9 mouse cellular contexts compared by ENCODE assay signal in genomic region chr17:17449441-17449770, GRCm38 (mm10). TPM values are rescaled to one million over a fixed set of nuclear protein-coding genes. Genes with fewer than 3 reads are reported as not detected.
DNase-seq lines count a peak whose midpoint lies in the region; ATAC-seq lines count a peak whose summit lies in the region.
"Had no signal": no experiment of that assay in that cellular context is flagged by ENCODE, and none has a peak within 500 bp of the region (broad histone marks: within the 10 kb centered on the region; RNA-seq: fewer than 3 reads in every experiment).

No protein-coding gene starts in this region.

- WGBS in embryonic facial prominence, embryonic 11.5 days, result 9% methylated on average over 5 of the region's 5 CpGs
- WGBS in limb, embryonic 13.5 days, result 18% methylated on average over 5 of the region's 5 CpGs
- 9% methylated on average over 5 of the region's 5 CpGs for WGBS in neural tube, embryonic 12.5 days

- no peaks in the 10 kb centered on the region for H3K9me3 ChIP-seq in embryonic facial prominence, embryonic 11.5 days (replicated peaks; ENCODE audit: control insufficient read depth, low read length)
- H3K9me3 ChIP-seq in limb, embryonic 13.5 days, result no peaks in the 10 kb centered on the region
- no peaks in the 10 kb centered on the region for H3K9me3 ChIP-seq in neural tube, embryonic 12.5 days

- peak overlapping the region; percentile 6; the same call in 1 of the 2 replicates for H3K9ac ChIP-seq in embryonic facial prominence, embryonic 11.5 days (replicated peaks; ENCODE audit: low read length)
- H3K9ac ChIP-seq in limb, embryonic 13.5 days, result no peak overlapping the region
- no peak overlapping the region for H3K9ac ChIP-seq in neural tube, embryonic 12.5 days
- H3K9ac ChIP-seq: liver, embryonic 14.5 days had no signal

- H3K27ac ChIP-seq in embryonic facial prominence, embryonic 11.5 days (replicated peaks; ENCODE audit: low read depth, low read length), result peak overlapping the region; percentile 57
- H3K27ac ChIP-seq in limb, embryonic 13.5 days, result no peak overlapping the region
- H3K27ac ChIP-seq in neural tube, embryonic 12.5 days, result no peak overlapping the region
- H3K27ac ChIP-seq: liver, embryonic 14.5 days had no signal

- H3K4me2 ChIP-seq in embryonic facial prominence, embryonic 11.5 days (ENCODE audit: low read depth, low read length), result no peak overlapping the region
- H3K4me2 ChIP-seq in limb, embryonic 13.5 days (replicated peaks), result peak overlapping the region; percentile 63
- H3K4me2 ChIP-seq in neural tube, embryonic 12.5 days (replicated peaks), result peak overlapping the region; percentile 63

- H3K4me3 ChIP-seq in embryonic facial prominence, embryonic 11.5 days (ENCODE audit: low read depth, low read length), result no peak overlapping the region; the same call in 1 of the 2 replicates
- peak overlapping the region; percentile 38 for H3K4me3 ChIP-seq in limb, embryonic 13.5 days
- no peak overlapping the region for H3K4me3 ChIP-seq in neural tube, embryonic 12.5 days

- no peak for ATAC-seq in embryonic facial prominence, embryonic 11.5 days (replicated peaks; ENCODE audit: insufficient number of reproducible peaks, low FRiP score, low TSS enrichment, low read depth)
- ATAC-seq in limb, embryonic 13.5 days (ENCODE audit: low FRiP score, low read depth), result peak; percentile 10; the same call in 1 of the 2 replicates
- ATAC-seq in neural tube, embryonic 12.5 days (ENCODE audit: low FRiP score, low read depth), result no peak

- no peaks in the 10 kb centered on the region for H3K27me3 ChIP-seq in embryonic facial prominence, embryonic 11.5 days (ENCODE audit: control insufficient read depth, insufficient read depth, low read length)
- no peaks in the 10 kb centered on the region for H3K27me3 ChIP-seq in limb, embryonic 13.5 days
- H3K27me3 ChIP-seq in neural tube, embryonic 12.5 days (replicated peaks), result no peaks in the 10 kb centered on the region

- intact Hi-C loops in left cerebral cortex, postnatal 4 days (cut with DNase I), result no loop called here

- DNase-seq in testis, postnatal 10 days (ENCODE audit: low spot score), result peak; percentile 38
- no peak for DNase-seq in testis, postnatal 14 days (ENCODE audit: low spot score)
- DNase-seq in embryonic facial prominence, embryonic 11.5 days (ENCODE audit: low spot score), result peak; percentile 60
- DNase-seq in heart, postnatal 4 days, result peak; percentile 12
- no peak for DNase-seq in thymus, postnatal 10 days (ENCODE audit: low spot score in 2 of 2)
- DNase-seq in left cerebral cortex, postnatal 4 days, result no peak

- no peaks in the 10 kb centered on the region for H3K36me3 ChIP-seq in embryonic facial prominence, embryonic 11.5 days (replicated peaks; ENCODE audit: control insufficient read depth, insufficient read depth, low read depth, low read length)
- no peaks in the 10 kb centered on the region for H3K36me3 ChIP-seq in limb, embryonic 13.5 days
- no peaks in the 10 kb centered on the region for H3K36me3 ChIP-seq in neural tube, embryonic 12.5 days

- H3K4me1 ChIP-seq in embryonic facial prominence, embryonic 11.5 days (ENCODE audit: control insufficient read depth, insufficient read depth, low read length), result no peaks in the 10 kb centered on the region; the same call in 1 of the 2 replicates
- H3K4me1 ChIP-seq in limb, embryonic 13.5 days, result peaks cover 22% of the 10 kb centered on the region
- peaks cover 12% of the 10 kb centered on the region for H3K4me1 ChIP-seq in neural tube, embryonic 12.5 days

RNA-seq across cellular contexts. Expression of gene Lix1, which starts 46.9 kb away (rescaled TPM):
- 64.5 and 69.2 TPM in 2 replicates for polyA plus RNA-seq in embryonic facial prominence, embryonic 11.5 days (2014; fragmentation: Nextera tagmentation; extraction: Ambion mirVana)
- total RNA-seq in heart, postnatal 4 days (2021), result 1 to 10 TPM; 5.2 to 5.8 TPM
- polyA plus RNA-seq in limb, embryonic 13.5 days (2015; fragmentation: Nextera tagmentation; extraction: Ambion mirVana), result 17.2 and 17.9 TPM in 2 replicates
- polyA plus RNA-seq in neural tube, embryonic 12.5 days (2016; fragmentation: Nextera tagmentation; extraction: Ambion mirVana), result 20.3 and 26.8 TPM in 2 replicates
- 10 to 100 TPM; 37.9 to 38.2 TPM for total RNA-seq in left cerebral cortex, postnatal 4 days (2021)

Comparison
In these comparisons a context has a peak if more than half of its experiments do, and no peak if none do; other contexts are left out.
1. DNase-seq: peak in testis, postnatal 10 days (single experiment), embryonic facial prominence, embryonic 11.5 days (single experiment) and heart, postnatal 4 days (single experiment); none in testis, postnatal 14 days (single experiment), thymus, postnatal 10 days (0 of 2) and left cerebral cortex, postnatal 4 days (single experiment).